Mouse (Mus musculus): ENCODE results near the gene Tex19.1. TPM values are rescaled to one million over a fixed set of nuclear protein-coding genes. Genes with fewer than 3 reads are reported as not detected.

Gene Tex19.1
- polyA plus RNA-seq, 1 experiment from 2014 or later, result not detected

DNA sequence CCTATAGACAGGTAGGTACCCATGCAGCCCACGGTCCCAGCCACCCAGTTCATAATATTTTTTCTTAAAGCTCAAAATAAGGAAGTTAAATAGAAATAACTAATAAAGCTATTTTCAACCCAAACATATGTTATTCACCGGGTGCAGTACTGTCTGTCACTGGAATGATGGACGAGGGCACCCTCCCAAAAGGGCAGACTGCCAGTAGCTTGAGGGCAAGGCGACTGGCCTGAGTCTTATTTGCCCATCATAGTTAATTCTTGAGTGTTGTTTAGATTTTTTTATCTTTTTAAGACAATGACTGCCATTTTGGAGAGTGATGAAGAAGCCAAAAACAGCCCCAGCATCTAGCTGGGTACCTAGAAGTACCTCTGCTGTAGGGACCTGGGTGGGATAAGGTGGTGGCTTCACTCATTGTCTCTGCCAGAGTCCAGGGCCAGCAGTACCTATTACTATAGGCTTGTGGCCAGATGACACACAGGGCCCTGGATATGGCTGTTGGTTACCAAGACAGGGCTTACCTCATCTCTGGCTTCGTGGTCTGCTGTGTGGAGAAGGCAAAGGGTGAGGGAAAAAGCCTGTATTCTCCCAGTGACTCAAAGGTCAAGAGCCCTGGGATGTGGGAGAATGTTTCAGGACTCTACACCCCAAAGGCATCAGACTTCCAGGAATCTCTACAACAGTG, 33.7 kb upstream of the Tex19.1 start:
- DNase-seq (ENCODE audit: low spot score) (no peak), ATAC-seq (replicated peaks; ENCODE audit: low FRiP score) (no peak)
- no peaks in the 10 kb centered on the region for H3K36me3 ChIP-seq (ENCODE audit: control insufficient read depth, insufficient read depth, low read length)
- H3K4me2 ChIP-seq (ENCODE audit: low read depth, low read length, severe bottlenecking), result no peak overlapping the region
- no peak overlapping the region for H3K9ac ChIP-seq (ENCODE audit: low read length)
- WGBS, result 84% methylated on average over 5 of the region's 5 CpGs
- no peak overlapping the region for H3K4me3 ChIP-seq (ENCODE audit: low read depth, low read length)
- no peaks in the 10 kb centered on the region for H3K9me3 ChIP-seq (ENCODE audit: control insufficient read depth, low read length)
- H3K4me1 ChIP-seq (replicated peaks; ENCODE audit: control insufficient read depth, insufficient read depth, low read length), result no peaks in the 10 kb centered on the region
- no peak overlapping the region for H3K27ac ChIP-seq (ENCODE audit: low read depth, low read length)
- H3K27me3 ChIP-seq (ENCODE audit: control insufficient read depth, insufficient read depth, low read length), result no peaks in the 10 kb centered on the region

- H3K9ac ChIP-seq (ENCODE audit: low read length), result no peak overlapping the region
Observed at GRCm38 (mm10) chr11:121118106-121118505, 27.8 kb upstream of the Tex19.1 start.

GRCm38 (mm10) chr11:121118577-121118976, 27.4 kb upstream of the Tex19.1 start, which contains the start of gene Tex19.2:
Gene Tex19.2 (minus strand): TSS chr11:121118677.
- H3K4me2 ChIP-seq (ENCODE audit: low read depth, low read length, severe bottlenecking), result no peak within 1 kb of the TSS
- H3K27me3 ChIP-seq (ENCODE audit: control insufficient read depth, insufficient read depth, low read length), result no peaks in the 10 kb centered on the region
- H3K4me3 ChIP-seq (ENCODE audit: low read depth, low read length), result no peak within 1 kb of the TSS
- no peaks in the 10 kb centered on the region for H3K9me3 ChIP-seq (ENCODE audit: control insufficient read depth, low read length)
- H3K36me3 ChIP-seq (ENCODE audit: control insufficient read depth, insufficient read depth, low read length), result no peaks in the 10 kb centered on the region
- no peak within 1 kb of the TSS for H3K9ac ChIP-seq (ENCODE audit: low read length)
- no peak for ATAC-seq (replicated peaks; ENCODE audit: low FRiP score)
- H3K27ac ChIP-seq (ENCODE audit: low read depth, low read length), result no peak within 1 kb of the TSS
- WGBS, result 47% methylated on average over 3 of the region's 3 CpGs
- no peak for DNase-seq (ENCODE audit: low spot score)
- H3K4me1 ChIP-seq (replicated peaks; ENCODE audit: control insufficient read depth, insufficient read depth, low read length), result no peaks in the 10 kb centered on the region

More at GRCm38 (mm10) chr11:121118106-121118505, 27.8 kb upstream of the Tex19.1 start:
- WGBS, result 90% methylated on average over 18 of the region's 18 CpGs
- ATAC-seq (replicated peaks; ENCODE audit: low FRiP score) (no peak), DNase-seq (ENCODE audit: low spot score) (no peak)
- no peaks in the 10 kb centered on the region for H3K4me1 ChIP-seq (replicated peaks; ENCODE audit: control insufficient read depth, insufficient read depth, low read length)
- no peaks in the 10 kb centered on the region for H3K9me3 ChIP-seq (ENCODE audit: control insufficient read depth, low read length)
- no peak overlapping the region for H3K4me2 ChIP-seq (ENCODE audit: low read depth, low read length, severe bottlenecking)
- no peak overlapping the region for H3K27ac ChIP-seq (ENCODE audit: low read depth, low read length)
- no peaks in the 10 kb centered on the region for H3K27me3 ChIP-seq (ENCODE audit: control insufficient read depth, insufficient read depth, low read length)
- no peak overlapping the region for H3K4me3 ChIP-seq (ENCODE audit: low read depth, low read length)
- H3K36me3 ChIP-seq (ENCODE audit: control insufficient read depth, insufficient read depth, low read length), result no peaks in the 10 kb centered on the region

DNA sequence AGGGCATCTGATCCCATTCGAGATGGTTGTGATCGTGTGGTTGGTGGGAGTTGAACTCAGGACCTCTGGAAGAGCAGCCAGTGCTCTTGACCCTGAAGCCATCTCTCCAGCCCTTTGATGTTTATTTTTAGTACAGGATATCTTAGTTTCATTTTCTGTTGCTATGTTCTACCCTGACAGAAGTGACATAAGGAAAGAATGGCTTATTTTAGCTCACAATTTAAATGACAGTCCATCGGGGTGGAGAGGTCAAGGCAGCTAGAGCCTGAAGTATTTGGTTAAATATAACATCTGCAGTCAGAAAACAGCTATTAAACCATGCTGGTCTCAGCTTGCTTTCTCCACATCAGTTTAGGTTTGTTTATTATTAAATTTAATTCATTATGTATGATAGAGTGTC, 24.8 kb upstream of the Tex19.1 start:
- no peak overlapping the region for H3K9ac ChIP-seq (ENCODE audit: low read length)
- H3K4me3 ChIP-seq (ENCODE audit: low read depth, low read length), result no peak overlapping the region
- no peak overlapping the region for H3K27ac ChIP-seq (ENCODE audit: low read depth, low read length)
- no peaks in the 10 kb centered on the region for H3K36me3 ChIP-seq (ENCODE audit: control insufficient read depth, insufficient read depth, low read length)
- no peak for ATAC-seq (replicated peaks; ENCODE audit: low FRiP score)
- H3K9me3 ChIP-seq (ENCODE audit: control insufficient read depth, low read length), result no peaks in the 10 kb centered on the region
- no peaks in the 10 kb centered on the region for H3K27me3 ChIP-seq (ENCODE audit: control insufficient read depth, insufficient read depth, low read length)
- H3K4me2 ChIP-seq (ENCODE audit: low read depth, low read length, severe bottlenecking), result no peak overlapping the region
- DNase-seq (ENCODE audit: low spot score), result no peak
- WGBS, result 86% methylated on average over 3 of the region's 3 CpGs
- no peaks in the 10 kb centered on the region for H3K4me1 ChIP-seq (replicated peaks; ENCODE audit: control insufficient read depth, insufficient read depth, low read length)

- Histone ChIP-seq H3K36me3 (ENCODE audit: control insufficient read depth, insufficient read depth, low read length) (no peaks in the 10 kb centered on the region), H3K4me3 (ENCODE audit: low read depth, low read length) (no peak overlapping the region), H3K9me3 (ENCODE audit: control insufficient read depth, low read length) (no peaks in the 10 kb centered on the region), H3K9ac (ENCODE audit: low read length) (no peak overlapping the region), H3K4me1 (replicated peaks; ENCODE audit: control insufficient read depth, insufficient read depth, low read length) (no peaks in the 10 kb centered on the region), H3K27me3 (ENCODE audit: control insufficient read depth, insufficient read depth, low read length) (no peaks in the 10 kb centered on the region), H3K27ac (ENCODE audit: low read depth, low read length) (no peak overlapping the region), H3K4me2 (ENCODE audit: low read depth, low read length, severe bottlenecking) (no peak overlapping the region)
- DNase-seq (ENCODE audit: low spot score) (no peak), ATAC-seq (replicated peaks; ENCODE audit: low FRiP score) (no peak)
- WGBS, result 83% methylated on average over 2 of the region's 2 CpGs
Observed at GRCm38 (mm10) chr11:121122024-121122670, 23.8 kb upstream of the Tex19.1 start.

GRCm38 (mm10) chr11:121123438-121123837, 22.5 kb upstream of the Tex19.1 start:
- no peak for ATAC-seq (replicated peaks; ENCODE audit: low FRiP score)
- Histone ChIP-seq H3K36me3 (ENCODE audit: control insufficient read depth, insufficient read depth, low read length) (no peaks in the 10 kb centered on the region), H3K9me3 (ENCODE audit: control insufficient read depth, low read length) (no peaks in the 10 kb centered on the region), H3K9ac (ENCODE audit: low read length) (no peak overlapping the region), H3K4me3 (ENCODE audit: low read depth, low read length) (no peak overlapping the region), H3K27ac (ENCODE audit: low read depth, low read length) (no peak overlapping the region), H3K4me2 (ENCODE audit: low read depth, low read length, severe bottlenecking) (no peak overlapping the region), H3K27me3 (ENCODE audit: control insufficient read depth, insufficient read depth, low read length) (no peaks in the 10 kb centered on the region), H3K4me1 (replicated peaks; ENCODE audit: control insufficient read depth, insufficient read depth, low read length) (no peaks in the 10 kb centered on the region)
- DNase-seq (ENCODE audit: low spot score), result no peak
- 91% methylated on average over 4 of the region's 4 CpGs for WGBS

- DNase-seq (ENCODE audit: low spot score) (no peak), ATAC-seq (replicated peaks; ENCODE audit: low FRiP score) (no peak)
- no peaks in the 10 kb centered on the region for H3K9me3 ChIP-seq (ENCODE audit: control insufficient read depth, low read length)
- H3K27ac ChIP-seq (ENCODE audit: low read depth, low read length), result no peak overlapping the region
- H3K9ac ChIP-seq (ENCODE audit: low read length), result no peak overlapping the region
- no peaks in the 10 kb centered on the region for H3K36me3 ChIP-seq (ENCODE audit: control insufficient read depth, insufficient read depth, low read length)
- no peaks in the 10 kb centered on the region for H3K27me3 ChIP-seq (ENCODE audit: control insufficient read depth, insufficient read depth, low read length)
- no peaks in the 10 kb centered on the region for H3K4me1 ChIP-seq (replicated peaks; ENCODE audit: control insufficient read depth, insufficient read depth, low read length)
- 87% methylated on average over 3 of the region's 3 CpGs for WGBS
- no peak overlapping the region for H3K4me2 ChIP-seq (ENCODE audit: low read depth, low read length, severe bottlenecking)
- no peak overlapping the region for H3K4me3 ChIP-seq (ENCODE audit: low read depth, low read length)
Observed at GRCm38 (mm10) chr11:121125522-121126172, 20.3 kb upstream of the Tex19.1 start.

GRCm38 (mm10) chr11:121126395-121126794, 19.5 kb upstream of the Tex19.1 start:
- DNase-seq (ENCODE audit: low spot score) (no peak), ATAC-seq (replicated peaks; ENCODE audit: low FRiP score) (no peak)
- Histone ChIP-seq H3K4me2 (ENCODE audit: low read depth, low read length, severe bottlenecking) (no peak overlapping the region), H3K4me3 (ENCODE audit: low read depth, low read length) (no peak overlapping the region), H3K4me1 (replicated peaks; ENCODE audit: control insufficient read depth, insufficient read depth, low read length) (no peaks in the 10 kb centered on the region), H3K27ac (ENCODE audit: low read depth, low read length) (no peak overlapping the region), H3K27me3 (ENCODE audit: control insufficient read depth, insufficient read depth, low read length) (no peaks in the 10 kb centered on the region), H3K9me3 (ENCODE audit: control insufficient read depth, low read length) (no peaks in the 10 kb centered on the region), H3K9ac (ENCODE audit: low read length) (no peak overlapping the region), H3K36me3 (ENCODE audit: control insufficient read depth, insufficient read depth, low read length) (no peaks in the 10 kb centered on the region)
- 76% methylated on average over 1 of the region's 1 CpGs for WGBS

Data from forebrain, embryonic 11.5 days (tissue).